Mouse (Mus musculus): ENCODE results near the gene Dnajc17.
A peak's percentile ranks its signal among the peaks of the same experiment; 100 is the strongest.

Dnajc17 gene

GRCm38 (mm10) chr2:119198049-119198448 lies 10.5 kb downstream of the Dnajc17 start:
- no peak for DNase-seq (ENCODE audit: low read depth)

DNA sequence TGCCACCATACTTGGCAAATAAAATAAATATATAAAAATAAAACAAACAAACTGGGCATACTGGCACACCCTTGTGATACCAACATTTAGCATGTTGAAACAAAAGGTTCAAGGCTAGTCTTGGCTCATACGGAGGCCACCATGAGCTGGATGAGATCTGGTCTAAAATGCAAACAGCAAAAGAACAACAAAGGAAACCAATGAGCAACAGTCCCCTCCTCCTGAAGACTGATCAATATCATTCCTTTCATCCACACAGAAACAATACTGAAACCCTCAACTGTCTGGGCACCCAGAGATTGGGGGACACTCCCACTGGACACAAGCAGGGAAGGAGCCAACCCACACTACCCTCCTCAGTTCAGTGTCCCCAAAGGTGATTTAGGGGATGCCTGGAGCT lies 11.1 kb downstream of the Dnajc17 start:
- DNase-seq (ENCODE audit: low read depth) = no peak

DNA sequence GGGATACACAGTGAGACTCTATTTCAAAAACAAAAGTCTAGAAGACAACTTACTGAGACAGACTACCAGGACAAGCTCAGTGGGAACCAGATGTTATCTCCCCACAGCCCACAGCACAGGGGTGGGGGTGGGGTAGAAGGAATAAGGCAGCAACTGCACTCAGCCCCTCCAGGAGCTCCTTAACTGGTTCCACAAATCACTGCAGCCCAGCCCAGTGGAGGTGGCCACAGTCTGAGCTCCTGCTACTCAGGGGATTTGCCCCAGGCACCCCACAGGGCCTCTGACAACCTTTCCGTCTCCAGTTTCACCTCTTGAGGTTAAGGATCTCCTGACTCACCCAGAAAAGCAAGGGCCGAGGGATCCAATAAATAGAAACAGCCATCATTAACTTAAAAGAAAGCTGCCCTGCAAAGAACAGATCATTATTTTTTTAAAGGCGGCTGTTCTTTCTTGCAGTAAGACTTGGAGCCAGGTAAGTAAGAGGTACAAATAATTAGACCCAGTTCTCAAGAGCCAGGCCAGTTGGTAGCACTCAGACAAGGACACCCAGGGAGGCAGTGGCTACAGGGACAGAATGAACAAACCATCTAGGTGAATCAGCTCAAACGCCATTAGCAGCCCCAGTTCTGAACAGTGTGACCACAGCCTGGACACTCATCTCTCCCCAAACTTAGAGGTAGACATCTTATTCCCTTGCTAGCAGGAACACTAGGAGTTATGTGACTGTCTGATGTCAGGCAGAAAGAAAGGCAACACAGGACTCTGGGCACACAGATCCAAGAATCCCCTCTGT lies 12.1 kb downstream of the Dnajc17 start:
- DNase-seq (ENCODE audit: low read depth) = no peak

DNA sequence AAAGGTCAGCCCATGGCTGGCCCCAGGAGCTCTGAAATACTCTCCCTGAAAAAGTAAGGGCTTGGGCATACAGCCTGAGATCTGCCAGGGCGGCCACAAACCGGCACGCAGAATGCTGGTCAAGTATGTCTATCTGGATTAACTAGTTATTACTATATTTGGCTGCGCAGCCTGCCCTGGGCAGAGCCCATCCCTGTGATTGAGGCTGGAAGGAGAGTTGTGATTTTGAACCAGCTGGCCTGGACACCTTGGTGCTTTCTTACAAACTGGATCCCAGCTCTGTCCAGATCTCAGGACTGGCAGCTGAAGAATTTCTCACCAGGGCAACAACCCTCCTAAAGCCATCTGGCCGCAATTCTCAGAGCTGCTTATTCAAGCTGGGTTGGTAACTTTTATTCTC lies 14.5 kb downstream of the Dnajc17 start:
- no peak for DNase-seq (ENCODE audit: low read depth)

DNA sequence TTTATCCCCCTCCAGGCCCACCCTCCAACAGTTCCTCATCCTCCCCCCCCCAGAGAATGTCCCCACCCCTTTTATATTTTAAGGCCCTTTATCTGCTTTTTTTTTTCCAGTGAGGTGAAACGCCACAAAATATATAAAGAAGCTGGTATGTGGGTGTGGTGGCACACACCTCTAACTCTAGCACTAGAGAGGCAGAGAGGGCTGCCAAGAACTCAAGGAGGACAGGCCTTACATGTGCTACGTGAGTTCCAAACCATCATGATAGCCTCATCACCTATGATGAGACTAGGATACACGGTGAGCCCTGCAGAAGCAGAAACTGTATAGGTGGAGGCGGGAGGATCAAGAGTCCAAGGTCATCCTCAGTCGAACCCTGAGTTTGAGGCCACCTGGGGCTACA lies 17.6 kb downstream of the Dnajc17 start:
- no peak for DNase-seq (ENCODE audit: low read depth)

GRCm38 (mm10) chr2:119189029-119189710 lies 19.4 kb downstream of the Dnajc17 start:
- DNase-seq (ENCODE audit: low read depth) = peak; percentile 87

- no peak for DNase-seq (ENCODE audit: low read depth)
These were observed 25.7 kb downstream of the Dnajc17 start for GRCm38 (mm10) chr2:119182914-119183313.

- DNase-seq (ENCODE audit: low read depth) = no peak
These were observed 31.1 kb downstream of the Dnajc17 start for GRCm38 (mm10) chr2:119177384-119177939.

DNA sequence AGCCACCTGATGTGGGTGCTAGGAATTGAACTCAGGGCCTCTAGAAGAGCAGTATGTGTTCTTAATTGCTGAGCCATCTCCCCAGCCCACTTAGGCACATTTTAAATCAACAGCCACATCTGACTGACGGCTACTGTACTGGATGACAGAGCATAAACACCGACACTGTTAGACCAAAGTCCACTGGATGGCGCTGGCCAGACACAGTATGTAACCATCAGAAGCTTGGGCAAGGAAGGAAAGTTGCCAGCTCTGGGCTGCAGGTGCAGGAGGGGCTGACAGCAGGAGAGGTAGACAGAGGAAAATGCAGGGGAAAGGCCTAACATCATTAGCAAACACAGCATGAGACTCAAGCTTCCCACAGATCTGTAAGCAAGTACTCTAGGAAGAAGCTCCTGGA lies 31.8 kb downstream of the Dnajc17 start:
- DNase-seq (ENCODE audit: low read depth) = no peak

- peak; percentile 70 for DNase-seq (ENCODE audit: low read depth)
These were observed 33.0 kb downstream of the Dnajc17 start for GRCm38 (mm10) chr2:119175614-119176013.

DNA sequence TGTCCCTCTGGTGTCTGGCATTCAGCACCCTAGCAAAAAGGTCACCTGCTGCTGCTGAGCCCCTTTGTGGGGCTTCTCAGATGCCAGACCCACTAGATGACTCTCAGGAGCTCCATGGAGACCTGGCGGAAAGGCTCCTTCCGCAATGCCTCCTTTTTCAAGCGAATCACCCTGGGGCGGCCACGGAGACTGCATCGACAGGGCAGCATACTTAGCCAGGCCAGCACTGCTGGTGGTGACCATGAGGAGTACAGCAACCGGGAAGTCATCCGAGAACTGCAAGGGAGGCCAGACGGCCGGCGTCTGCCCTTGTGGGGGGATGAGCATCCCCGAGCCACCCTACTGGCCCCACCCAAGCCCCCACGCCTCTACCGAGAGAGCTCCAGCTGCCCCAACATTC lies 33.7 kb downstream of the Dnajc17 start:
- DNase-seq (ENCODE audit: low read depth) = no peak

- peak; percentile 44 for DNase-seq (ENCODE audit: low read depth)
These were observed 34.5 kb downstream of the Dnajc17 start, which contains the start of gene Gm14137 for GRCm38 (mm10) chr2:119173991-119174651. Gm14137 (plus strand) TSS chr2:119174509.

DNA sequence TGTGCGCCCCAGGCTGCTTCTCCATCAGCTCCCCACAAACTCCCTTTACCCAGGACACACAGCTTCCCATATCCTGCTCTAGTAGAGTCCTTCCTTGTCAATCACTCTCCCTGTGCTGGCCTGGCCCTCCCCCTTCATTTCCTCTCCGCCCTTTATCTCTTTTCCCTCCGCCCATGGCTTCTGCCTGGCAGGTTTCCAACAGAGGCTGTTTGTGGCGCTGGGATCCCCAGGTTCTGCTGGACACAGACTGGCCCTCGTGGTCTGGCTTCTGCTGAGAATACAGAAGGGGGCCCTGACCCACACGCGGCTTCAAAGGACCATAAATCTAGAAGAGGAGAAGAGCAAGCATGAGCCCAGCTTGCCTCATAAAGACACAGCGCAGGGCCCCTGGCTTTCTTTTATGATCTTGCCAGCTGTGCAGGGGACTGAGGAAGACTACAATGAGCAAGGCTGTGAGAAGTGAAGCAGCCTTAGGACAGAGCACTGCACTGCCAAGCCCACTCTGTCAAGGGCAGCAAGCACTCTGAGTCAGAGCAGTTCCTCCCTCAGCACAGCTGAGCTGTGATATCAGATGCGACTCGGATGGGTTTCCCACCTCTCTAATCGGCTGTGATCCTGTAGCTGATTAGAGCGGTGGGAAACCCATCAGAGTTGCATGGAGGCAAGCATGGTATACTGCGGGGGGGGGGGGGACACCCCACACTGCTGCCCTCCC lies 35.6 kb downstream of the Dnajc17 start:
- DNase-seq (ENCODE audit: low read depth) = peak; percentile 89

DNA sequence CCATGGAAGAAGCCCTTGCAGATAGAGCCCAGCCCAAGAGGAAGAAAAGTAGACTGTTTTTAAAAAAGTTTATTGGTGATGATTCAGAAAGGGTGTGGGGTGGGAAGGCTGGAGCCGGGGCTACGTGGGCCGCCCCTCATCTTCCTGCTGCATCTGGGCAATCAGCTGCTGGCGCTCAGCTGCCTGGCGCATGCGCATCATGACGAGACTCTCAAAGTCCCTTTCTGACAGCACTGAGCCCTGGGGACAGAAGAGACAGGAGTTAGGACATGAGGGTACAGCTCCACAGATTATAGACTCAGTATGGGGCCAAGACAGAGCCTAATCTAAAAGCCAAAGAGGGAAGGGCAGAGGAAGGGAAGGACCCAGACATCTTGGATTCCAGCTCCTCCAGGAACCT lies 36.1 kb downstream of the Dnajc17 start:
- DNase-seq (ENCODE audit: low read depth) = peak; percentile 38

- DNase-seq (ENCODE audit: low read depth) = no peak
These were observed 37.0 kb downstream of the Dnajc17 start for GRCm38 (mm10) chr2:119171574-119171973.

DNA sequence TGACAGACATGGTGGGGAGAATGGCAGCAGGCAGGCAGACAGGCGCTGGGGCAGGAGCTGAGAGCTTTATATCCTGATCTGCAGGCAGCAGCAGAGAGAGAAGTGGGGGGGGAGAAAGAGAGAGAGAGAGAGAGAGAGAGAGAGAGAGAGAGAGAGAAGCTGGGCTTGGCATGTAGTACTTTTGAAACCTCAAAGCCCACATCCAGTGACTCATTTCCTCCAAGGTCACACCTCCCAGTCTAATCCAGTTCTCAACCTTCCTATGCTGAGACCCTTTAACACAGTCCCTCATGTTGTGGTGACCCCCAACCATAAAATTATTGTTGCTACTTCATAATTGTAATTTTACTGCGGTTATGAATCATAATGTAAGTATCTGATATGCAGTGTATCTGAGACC lies 38.3 kb downstream of the Dnajc17 start:
- DNase-seq (ENCODE audit: low read depth) = peak; percentile 90

- no peak for DNase-seq (ENCODE audit: low read depth)
These were observed 40.7 kb downstream of the Dnajc17 start for GRCm38 (mm10) chr2:119167866-119168256.

GRCm38 (mm10) chr2:119166901-119167865 lies 41.4 kb downstream of the Dnajc17 start, which contains the start of gene Gchfr:
Gchfr (plus strand) TSS chr2:119167773.
- DNase-seq (ENCODE audit: low read depth) = no peak

DNA sequence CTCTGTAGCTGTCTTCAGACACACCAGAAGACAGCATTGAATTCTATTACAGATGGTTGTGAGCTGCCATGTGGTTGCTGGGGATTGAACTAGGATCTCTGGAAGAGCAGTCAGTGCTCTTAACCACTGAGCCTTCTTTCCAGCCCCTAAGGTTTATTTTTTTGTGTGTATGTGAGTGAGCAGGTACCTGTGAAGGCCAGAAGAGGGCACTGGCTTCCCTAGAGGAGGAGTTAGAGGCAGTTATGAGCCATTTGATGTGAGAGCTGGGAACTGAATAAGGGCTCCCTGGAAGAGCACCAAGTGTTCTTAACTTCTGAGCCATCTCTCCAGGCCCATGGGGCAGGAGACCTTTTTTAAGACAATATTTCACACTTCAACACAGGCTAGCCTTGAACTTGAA lies 43.2 kb downstream of the Dnajc17 start:
- DNase-seq (ENCODE audit: low read depth) = peak; percentile 41

GRCm38 (mm10) chr2:119163999-119164398 lies 44.6 kb downstream of the Dnajc17 start:
- DNase-seq (ENCODE audit: low read depth) = no peak

DNA sequence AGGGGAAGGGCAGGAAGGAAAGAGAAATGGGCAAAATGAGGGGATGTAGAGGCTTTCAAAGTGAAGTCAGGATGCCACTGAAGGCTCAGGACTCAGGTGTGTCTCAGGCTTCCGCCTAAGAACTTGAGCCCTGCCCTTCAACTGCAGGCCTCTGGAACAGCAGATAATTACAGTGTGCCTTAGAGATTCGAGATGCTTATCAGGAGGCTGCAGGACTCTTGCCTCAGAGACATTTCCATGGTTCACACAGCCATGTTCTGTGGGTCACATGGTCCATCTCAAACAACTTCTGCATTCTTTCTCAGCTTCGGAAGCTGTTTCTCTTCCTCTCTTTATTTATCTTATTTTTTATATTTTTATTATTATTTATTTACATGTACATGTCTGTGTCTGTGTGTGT lies 45.5 kb downstream of the Dnajc17 start:
- DNase-seq (ENCODE audit: low read depth) = peak; percentile 92

Measured in 416B (cell line).